Mouse (Mus musculus) limb, embryonic 11.5 days (tissue): ENCODE data around the gene Nck1. TPM values are rescaled to one million over a fixed set of nuclear protein-coding genes. Genes with fewer than 3 reads are reported as not detected.

Experiments used
- polyA plus RNA-seq: library from polyadenylated mRNA; unstranded; fragments of >200 nt; fragmentation: Nextera tagmentation; extraction: Ambion mirVana; gene quantifications from 2 replicates; pipeline ENCODE4 v1.2.1, GENCODE M21; 2014

Nck1 gene
- polyA plus RNA-seq, 1 experiment from 2014 or later, result 80.6 TPM

Other genes starting within 250 kb of the Nck1 start
- gene Il20rb, start 59.3 kb downstream of the Nck1 start, polyA plus RNA-seq, result 0.89 and 1.2 TPM in 2 replicates
- gene Slc35g2, start 25.0 kb upstream of the Nck1 start, polyA plus RNA-seq, result 1.8 and 2.8 TPM in 2 replicates
- gene Stag1, start 51.7 kb upstream of the Nck1 start, polyA plus RNA-seq, result 57.5 and 59.0 TPM in 2 replicates